Mouse (Mus musculus): Measurements from ENCODE around the gene Akr1c12. TPM values are rescaled to one million over a fixed set of nuclear protein-coding genes. Genes with fewer than 3 reads are reported as not detected.
"Not testable (repeated sequence)": the region's sequence is repeated elsewhere in the genome, so short reads cannot be mapped to it uniquely, and the experiment has no call there.

The Akr1c12 gene
- 0.63 TPM in 1 of 2 replicates, not detected in the other for polyA plus RNA-seq (2015; fragmentation: Nextera tagmentation; extraction: Ambion mirVana)

DNA sequence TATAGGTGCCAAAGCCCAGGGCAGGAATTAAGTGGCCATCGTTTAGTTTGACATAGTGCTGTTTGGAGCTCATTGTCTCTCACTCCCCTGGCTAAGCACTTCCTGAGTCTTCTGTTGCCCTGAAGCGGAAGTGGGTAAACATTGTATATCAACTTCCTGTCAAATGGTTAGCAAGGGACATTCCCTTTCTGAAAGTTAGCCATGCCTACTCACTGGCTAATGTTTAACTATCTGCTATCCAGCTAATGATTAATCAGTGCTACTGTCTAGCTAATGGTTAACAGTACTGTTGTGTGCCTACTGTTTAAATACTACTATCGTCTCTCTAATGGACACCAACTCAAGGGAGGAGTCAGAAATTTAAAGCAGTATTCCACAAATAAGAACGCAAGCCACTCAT is at the start of gene Akr1c12:
Akr1c12 (minus strand) TSS at position 150 of the 400 bp plus-strand sequence.
- no peak within 1 kb of the TSS for H3K9ac ChIP-seq
- WGBS, result 69% methylated on average over 4 of the region's 4 CpGs
- H3K27ac ChIP-seq, result no peak within 1 kb of the TSS
- H3K4me1 ChIP-seq, result no peaks in the 10 kb centered on the region
- no peaks in the 10 kb centered on the region for H3K27me3 ChIP-seq
- no peak for ATAC-seq (ENCODE audit: insufficient number of reproducible peaks, insufficient read depth, low FRiP score, low TSS enrichment, low read depth)
- no peak within 1 kb of the TSS for H3K4me2 ChIP-seq
- no peaks in the 10 kb centered on the region for H3K36me3 ChIP-seq
- H3K4me3 ChIP-seq, result no peak within 1 kb of the TSS
- no peaks in the 10 kb centered on the region for H3K9me3 ChIP-seq

DNA sequence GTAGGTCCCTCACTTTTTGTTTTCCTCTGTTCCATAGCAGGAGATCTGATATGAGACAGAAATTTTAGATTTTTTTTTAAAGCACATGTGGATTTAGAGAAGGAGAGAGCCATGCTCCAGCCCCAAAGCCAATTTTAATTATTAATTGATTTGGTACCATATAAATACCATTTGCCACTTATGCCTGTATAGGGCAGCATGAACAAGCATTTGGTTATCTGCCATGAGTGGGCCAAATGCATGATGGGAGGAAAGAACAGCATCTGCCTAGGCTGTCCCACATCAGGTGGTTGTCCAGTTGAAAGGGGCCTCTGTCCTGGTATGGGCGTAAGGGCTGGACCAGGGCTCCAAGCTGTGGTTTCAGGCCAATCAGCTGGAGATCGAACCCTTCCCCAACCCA is 39.5 kb upstream of the Akr1c12 start:
- H3K27ac ChIP-seq, result no peak overlapping the region
- no peaks in the 10 kb centered on the region for H3K27me3 ChIP-seq
- no peaks in the 10 kb centered on the region for H3K4me1 ChIP-seq
- no peaks in the 10 kb centered on the region for H3K9me3 ChIP-seq
- no peak for ATAC-seq (ENCODE audit: insufficient number of reproducible peaks, insufficient read depth, low FRiP score, low TSS enrichment, low read depth)
- no peak overlapping the region for H3K4me2 ChIP-seq
- no peak overlapping the region for H3K4me3 ChIP-seq
- no peaks in the 10 kb centered on the region for H3K36me3 ChIP-seq
- 80% methylated on average over 2 of the region's 2 CpGs for WGBS
- no peak overlapping the region for H3K9ac ChIP-seq

DNA sequence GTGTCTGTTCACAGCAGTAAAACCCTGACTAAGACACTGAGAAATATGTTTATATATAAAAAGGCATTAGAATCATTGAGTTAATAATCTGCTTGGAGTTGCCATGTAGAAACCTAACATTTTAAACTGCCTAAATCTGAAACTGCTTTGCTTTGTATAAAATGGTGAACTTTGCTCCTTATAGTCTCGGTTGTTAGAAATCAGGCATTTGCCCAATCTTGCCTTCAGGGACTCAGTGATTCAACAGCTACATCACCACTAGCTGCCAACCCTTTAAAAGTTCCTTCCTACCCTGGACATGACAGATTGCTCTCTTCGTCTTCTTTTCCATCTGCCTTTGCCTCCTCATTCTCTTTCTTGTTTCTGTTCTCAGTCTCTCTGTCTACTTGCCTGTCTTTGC is 34.7 kb upstream of the Akr1c12 start:
- H3K9me3 ChIP-seq, result no peaks in the 10 kb centered on the region
- H3K4me3 ChIP-seq, result no peak overlapping the region
- H3K36me3 ChIP-seq, result no peaks in the 10 kb centered on the region
- WGBS, result 85% methylated on average over 2 of the region's 2 CpGs
- H3K9ac ChIP-seq, result no peak overlapping the region
- no peak overlapping the region for H3K4me2 ChIP-seq
- ATAC-seq (ENCODE audit: insufficient number of reproducible peaks, insufficient read depth, low FRiP score, low TSS enrichment, low read depth), result no peak
- no peak overlapping the region for H3K27ac ChIP-seq
- no peaks in the 10 kb centered on the region for H3K4me1 ChIP-seq
- H3K27me3 ChIP-seq, result no peaks in the 10 kb centered on the region

DNA sequence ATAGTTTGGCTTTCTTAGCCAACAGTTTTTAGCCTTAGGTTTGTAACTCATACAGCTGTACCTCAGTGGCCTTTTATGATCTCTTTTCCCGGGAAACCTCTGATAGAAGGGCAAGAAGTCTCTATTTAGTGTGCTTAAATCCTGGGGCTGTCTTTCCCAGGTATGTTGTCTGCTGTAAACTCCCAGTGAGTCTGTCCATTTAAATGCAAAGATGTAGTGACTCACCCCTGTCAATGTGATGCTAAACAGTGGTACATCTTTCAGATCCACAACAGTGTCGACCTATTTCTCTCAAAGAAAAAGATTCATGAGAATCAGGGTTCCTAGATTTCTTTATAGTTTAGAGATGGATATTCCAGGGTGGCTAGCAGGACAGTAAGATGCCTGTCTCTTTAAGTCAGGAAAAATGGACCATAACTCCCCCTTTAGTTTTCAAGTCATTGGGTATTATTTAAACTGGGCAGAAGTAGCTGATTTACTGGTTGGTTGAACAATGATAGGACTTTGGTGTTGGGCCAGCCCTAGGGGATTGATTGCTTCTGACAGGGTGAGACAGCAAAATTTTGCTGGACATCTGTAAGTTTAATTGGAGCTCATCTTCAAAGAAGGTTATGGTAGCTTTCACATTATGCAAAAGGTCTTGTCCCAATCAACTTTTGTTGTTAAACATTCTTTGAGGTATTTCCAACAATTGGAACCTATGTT is 25.8 kb upstream of the Akr1c12 start:
- 53% methylated on average over 2 of the region's 2 CpGs for WGBS
- Histone ChIP-seq H3K9ac (no peak overlapping the region), H3K9me3 (no peaks in the 10 kb centered on the region), H3K36me3 (no peaks in the 10 kb centered on the region), H3K27ac (no peak overlapping the region), H3K4me3 (no peak overlapping the region), H3K4me1 (no peaks in the 10 kb centered on the region), H3K27me3 (no peaks in the 10 kb centered on the region), H3K4me2 (no peak overlapping the region)
- ATAC-seq (ENCODE audit: insufficient number of reproducible peaks, insufficient read depth, low FRiP score, low TSS enrichment, low read depth), result no peak

DNA sequence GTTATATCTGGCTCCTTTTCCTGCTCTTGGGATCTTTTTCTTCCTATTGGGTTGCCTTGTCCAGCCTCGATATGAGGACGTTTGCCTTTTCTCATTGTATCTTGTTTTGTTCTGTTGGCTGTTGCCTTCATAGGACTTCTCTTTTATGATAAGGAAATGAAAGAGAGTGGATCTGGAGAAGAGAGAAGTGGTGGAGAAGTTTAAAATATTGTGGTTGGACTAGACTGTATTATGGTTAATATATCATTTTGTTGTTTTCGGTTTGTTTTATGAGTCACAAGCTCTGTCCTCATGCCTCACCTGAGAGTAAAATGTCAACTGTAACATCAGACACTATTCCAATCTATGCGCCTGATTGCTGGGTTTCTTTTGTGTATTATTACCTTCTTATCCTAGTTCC is 17.8 kb upstream of the Akr1c12 start:
- 91% methylated on average over 4 of the region's 4 CpGs for WGBS
- Histone ChIP-seq H3K4me3 (no peak overlapping the region), H3K27ac (no peak overlapping the region), H3K9me3 (no peaks in the 10 kb centered on the region), H3K4me2 (no peak overlapping the region), H3K9ac (no peak overlapping the region), H3K4me1 (no peaks in the 10 kb centered on the region), H3K36me3 (no peaks in the 10 kb centered on the region), H3K27me3 (no peaks in the 10 kb centered on the region)
- ATAC-seq (ENCODE audit: insufficient number of reproducible peaks, insufficient read depth, low FRiP score, low TSS enrichment, low read depth), result no peak

DNA sequence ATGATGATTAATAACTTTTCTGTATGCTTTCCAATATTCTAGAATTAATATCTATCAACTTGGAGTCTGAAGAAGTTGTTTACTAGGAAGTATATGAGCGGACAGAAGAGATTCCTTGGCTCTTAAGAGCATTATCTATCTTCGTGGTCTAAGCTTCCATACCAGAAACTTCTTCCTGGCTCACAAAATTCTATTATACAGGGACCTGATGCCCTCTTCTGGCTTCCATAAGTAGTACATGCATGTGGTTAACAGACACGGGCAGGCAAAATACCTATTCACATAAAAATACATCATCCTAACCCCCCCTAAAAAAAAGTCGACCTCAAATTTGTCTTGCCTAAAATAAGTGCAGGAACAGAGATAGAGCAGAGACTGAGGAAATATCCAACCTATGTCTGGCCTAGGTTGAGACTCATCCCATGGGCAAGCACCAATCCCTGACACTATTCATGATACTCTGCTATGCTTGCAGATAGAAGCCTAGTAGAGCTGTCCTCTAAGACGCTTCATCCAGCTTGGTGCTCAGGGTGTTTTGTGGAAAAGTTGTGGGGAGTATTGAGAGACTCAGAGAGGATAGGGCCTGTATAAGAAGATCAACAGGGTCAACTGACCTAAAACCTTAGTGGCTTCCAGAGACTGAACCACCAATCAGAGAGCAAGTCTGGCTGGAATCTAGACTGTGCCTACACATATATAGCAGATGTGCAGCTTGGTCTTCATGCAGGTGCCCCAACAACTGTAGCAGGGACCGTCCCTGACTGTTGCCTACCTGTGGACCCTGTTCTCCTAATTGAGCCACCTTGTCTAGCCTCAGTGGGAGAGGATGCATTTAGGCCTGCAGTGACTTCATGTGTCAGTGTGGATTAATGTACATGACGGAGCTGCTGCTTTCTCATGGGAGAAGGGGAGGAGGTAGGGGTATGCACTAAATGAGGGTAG is 2.5 kb upstream of the Akr1c12 start:
- H3K4me3 ChIP-seq, result no peak overlapping the region
- ATAC-seq (ENCODE audit: insufficient number of reproducible peaks, insufficient read depth, low FRiP score, low TSS enrichment, low read depth), result no peak
- H3K9me3 ChIP-seq, result no peaks in the 10 kb centered on the region
- 38% methylated on average over 7 of the region's 7 CpGs for WGBS
- H3K27ac ChIP-seq, result no peak overlapping the region
- H3K27me3 ChIP-seq, result no peaks in the 10 kb centered on the region
- H3K4me1 ChIP-seq, result no peaks in the 10 kb centered on the region
- H3K36me3 ChIP-seq, result no peaks in the 10 kb centered on the region
- no peak overlapping the region for H3K9ac ChIP-seq
- H3K4me2 ChIP-seq, result no peak overlapping the region

DNA sequence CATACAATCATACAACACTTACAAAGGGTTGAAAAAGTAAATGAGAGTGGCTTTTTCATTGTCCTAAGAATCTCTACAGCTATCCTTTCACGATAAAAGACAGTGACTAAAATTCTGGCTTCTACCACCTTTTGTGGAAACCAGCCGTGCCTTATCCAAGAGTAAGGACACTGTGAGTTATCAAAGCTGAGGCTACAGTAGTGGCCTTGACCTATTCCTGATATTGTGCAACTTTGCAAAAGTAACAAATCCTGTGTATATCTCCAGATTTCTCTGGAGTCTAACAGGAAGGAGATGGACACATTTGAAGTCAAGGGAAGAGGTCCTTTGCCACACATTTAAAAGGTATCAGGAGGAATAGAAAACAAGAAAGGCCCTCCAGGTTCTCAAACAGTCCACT is 1.7 kb downstream of the Akr1c12 start:
- Histone ChIP-seq H3K27ac (no peak overlapping the region), H3K4me1 (no peaks in the 10 kb centered on the region), H3K4me2 (no peak overlapping the region), H3K9ac (no peak overlapping the region), H3K36me3 (no peaks in the 10 kb centered on the region), H3K9me3 (no peaks in the 10 kb centered on the region), H3K27me3 (no peaks in the 10 kb centered on the region), H3K4me3 (no peak overlapping the region)
- ATAC-seq (ENCODE audit: insufficient number of reproducible peaks, insufficient read depth, low FRiP score, low TSS enrichment, low read depth), result no peak
- 88% methylated on average over 2 of the region's 2 CpGs for WGBS

DNA sequence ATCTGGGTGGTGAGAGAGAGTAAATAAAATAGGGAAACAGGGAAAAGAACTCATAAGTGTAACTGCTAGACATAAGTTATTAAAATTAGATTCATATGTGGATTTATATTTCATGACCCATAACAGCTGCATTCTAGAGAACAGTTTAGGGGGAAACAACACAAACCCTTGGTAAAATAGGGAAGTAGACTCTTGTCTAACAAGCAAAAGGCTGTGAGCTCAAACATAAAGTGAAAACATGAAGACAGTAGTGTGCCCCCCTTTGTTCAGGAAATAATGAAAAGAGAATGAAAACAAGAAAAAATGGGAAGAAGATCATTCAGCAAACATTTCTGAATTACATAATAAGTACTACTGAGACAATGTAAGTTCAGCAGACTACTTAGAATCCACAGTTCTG is 8.4 kb downstream of the Akr1c12 start:
- H3K27me3 ChIP-seq, result no peaks in the 10 kb centered on the region
- no peaks in the 10 kb centered on the region for H3K9me3 ChIP-seq
- H3K4me2 ChIP-seq, result no peak overlapping the region
- no peak overlapping the region for H3K9ac ChIP-seq
- no peaks in the 10 kb centered on the region for H3K4me1 ChIP-seq
- no peak for ATAC-seq (ENCODE audit: insufficient number of reproducible peaks, insufficient read depth, low FRiP score, low TSS enrichment, low read depth)
- no peak overlapping the region for H3K27ac ChIP-seq
- H3K36me3 ChIP-seq, result no peaks in the 10 kb centered on the region
- no peak overlapping the region for H3K4me3 ChIP-seq

DNA sequence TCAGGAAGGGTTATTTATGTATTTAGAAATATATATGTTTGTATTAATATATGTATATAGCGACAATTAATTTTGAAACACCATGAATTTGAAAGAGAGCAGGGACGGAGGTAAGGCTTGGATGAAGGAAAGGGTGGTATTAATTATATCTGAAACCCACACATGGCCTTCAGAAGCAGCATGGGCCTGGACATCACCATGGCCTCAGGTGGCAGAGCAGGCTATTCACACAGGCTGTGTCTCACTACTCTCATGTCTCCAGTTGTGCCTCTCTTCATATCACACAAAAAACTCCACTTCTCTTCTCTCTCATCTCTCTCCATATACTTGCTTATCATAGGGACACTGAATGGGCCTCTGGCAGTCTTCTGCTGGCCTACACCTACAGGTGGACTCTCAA is 13.8 kb downstream of the Akr1c12 start:
- not testable (repeated sequence) for H3K27me3 ChIP-seq; H3K4me2 ChIP-seq; H3K9ac ChIP-seq; H3K27ac ChIP-seq; H3K4me3 ChIP-seq; H3K36me3 ChIP-seq; H3K4me1 ChIP-seq; ATAC-seq (ENCODE audit: insufficient number of reproducible peaks, insufficient read depth, low FRiP score, low TSS enrichment, low read depth); H3K9me3 ChIP-seq
- WGBS, result 86% methylated on average over 2 of the region's 2 CpGs

DNA sequence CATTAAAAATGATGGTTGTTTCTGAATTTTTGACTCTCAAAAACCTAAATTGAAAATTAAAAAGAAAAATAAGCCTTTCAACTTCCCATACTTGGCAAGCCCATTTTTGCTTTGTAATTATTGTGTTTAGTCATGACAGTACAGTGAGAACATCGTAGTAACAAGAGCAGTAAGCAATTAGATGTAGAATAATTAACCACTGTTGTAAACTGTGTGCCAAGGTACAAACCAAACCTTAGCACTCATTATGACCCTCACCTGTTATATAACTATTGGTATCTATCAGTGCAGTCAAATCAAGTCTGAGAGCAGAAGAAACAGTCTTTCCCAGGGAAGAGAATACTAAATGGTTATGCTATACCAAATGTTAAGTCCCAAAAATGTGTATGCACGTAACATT is 14.2 kb downstream of the Akr1c12 start:
- WGBS, result 87% methylated on average over 2 of the region's 2 CpGs
- no peak overlapping the region for H3K9ac ChIP-seq
- H3K27ac ChIP-seq, result no peak overlapping the region
- no peak overlapping the region for H3K4me2 ChIP-seq
- H3K9me3 ChIP-seq, result no peaks in the 10 kb centered on the region
- no peaks in the 10 kb centered on the region for H3K4me1 ChIP-seq
- no peak overlapping the region for H3K4me3 ChIP-seq
- no peaks in the 10 kb centered on the region for H3K36me3 ChIP-seq
- ATAC-seq (ENCODE audit: insufficient number of reproducible peaks, insufficient read depth, low FRiP score, low TSS enrichment, low read depth), result no peak
- no peaks in the 10 kb centered on the region for H3K27me3 ChIP-seq

DNA sequence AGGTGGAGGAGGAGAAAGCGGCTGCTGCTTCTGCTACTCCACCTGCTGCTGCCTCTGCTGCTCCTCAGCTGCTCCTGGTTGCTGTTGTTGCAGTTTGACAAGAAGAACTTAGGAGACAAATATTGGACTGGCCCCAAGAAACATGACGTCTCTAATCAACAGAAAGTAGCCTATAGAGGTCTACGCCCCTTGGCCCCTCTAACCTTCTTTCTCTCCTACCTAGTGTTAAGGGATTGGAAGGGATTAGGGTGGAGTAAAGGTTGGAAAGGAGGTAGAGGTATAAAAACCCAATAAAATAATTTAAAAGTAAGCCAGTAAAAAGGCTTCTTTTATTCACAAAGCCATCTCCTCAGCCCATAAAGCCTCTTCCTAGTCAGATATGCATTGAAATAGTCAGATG is 14.6 kb downstream of the Akr1c12 start:
- H3K27ac ChIP-seq, result no peak overlapping the region
- H3K27me3 ChIP-seq, result no peaks in the 10 kb centered on the region
- no peaks in the 10 kb centered on the region for H3K36me3 ChIP-seq
- no peaks in the 10 kb centered on the region for H3K4me1 ChIP-seq
- WGBS, result 86% methylated on average over 3 of the region's 3 CpGs
- H3K9me3 ChIP-seq, result no peaks in the 10 kb centered on the region
- H3K4me3 ChIP-seq, result no peak overlapping the region
- ATAC-seq (ENCODE audit: insufficient number of reproducible peaks, insufficient read depth, low FRiP score, low TSS enrichment, low read depth), result no peak
- H3K9ac ChIP-seq, result no peak overlapping the region
- no peak overlapping the region for H3K4me2 ChIP-seq

DNA sequence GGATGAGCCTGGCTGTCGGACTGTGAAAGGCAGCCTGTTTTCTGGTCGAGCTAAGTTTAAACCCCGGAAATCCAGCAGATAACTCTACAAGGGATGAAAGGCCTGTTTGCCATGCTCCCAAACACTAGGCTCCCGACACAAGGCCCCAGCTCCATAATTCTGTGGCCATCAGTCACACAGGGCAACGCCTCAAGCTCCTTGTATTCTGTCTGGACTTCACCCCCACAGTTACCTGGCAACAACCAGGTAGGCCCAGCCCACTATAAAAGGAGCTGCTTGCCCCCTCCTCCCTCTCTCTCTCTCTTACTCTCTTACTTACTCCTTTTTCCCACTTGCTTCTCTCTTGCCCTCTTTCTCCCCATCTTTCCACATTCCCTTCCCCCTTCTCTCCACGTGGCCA is 21.9 kb downstream of the Akr1c12 start:
- no peaks in the 10 kb centered on the region for H3K4me1 ChIP-seq
- no peak overlapping the region for H3K4me2 ChIP-seq
- H3K4me3 ChIP-seq, result no peak overlapping the region
- 81% methylated on average over 6 of the region's 6 CpGs for WGBS
- ATAC-seq (ENCODE audit: insufficient number of reproducible peaks, insufficient read depth, low FRiP score, low TSS enrichment, low read depth), result no peak
- no peak overlapping the region for H3K27ac ChIP-seq
- H3K36me3 ChIP-seq, result no peaks in the 10 kb centered on the region
- no peaks in the 10 kb centered on the region for H3K27me3 ChIP-seq
- H3K9ac ChIP-seq, result no peak overlapping the region
- H3K9me3 ChIP-seq, result no peaks in the 10 kb centered on the region

Measured in embryonic facial prominence, embryonic 13.5 days (tissue).